Mouse (Mus musculus): Measurements from ENCODE around the gene Mbnl2.

The Mbnl2 gene

GRCm38 (mm10) chr14:120276343-120277080 lies 1.0 kb downstream of the Mbnl2 start:
- no peak for DNase-seq

- DNase-seq: no peak
These were observed 1.7 kb downstream of the Mbnl2 start for GRCm38 (mm10) chr14:120277081-120277656.

GRCm38 (mm10) chr14:120278290-120279244 lies 3.1 kb downstream of the Mbnl2 start:
- peak; percentile 36 for DNase-seq

DNA sequence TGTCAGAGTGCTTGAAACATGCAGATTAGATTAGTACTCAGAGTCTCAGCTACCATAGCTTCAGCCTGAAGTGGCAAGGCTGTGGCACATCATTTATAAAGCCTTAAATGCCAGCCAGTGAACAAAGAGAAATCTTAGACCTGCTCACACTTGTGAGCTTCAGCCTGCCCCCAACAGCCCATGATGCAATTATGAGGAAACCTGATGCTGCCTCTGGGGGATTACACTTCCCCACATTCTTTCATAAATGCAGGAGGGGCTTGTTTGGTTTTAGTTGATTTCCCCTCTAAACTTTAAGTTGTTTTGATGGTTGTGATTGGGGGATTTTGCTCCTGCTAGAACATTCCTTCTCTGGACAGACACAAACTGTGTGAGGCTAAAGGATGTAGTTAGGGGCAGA lies 4.7 kb downstream of the Mbnl2 start:
- DNase-seq: no peak

GRCm38 (mm10) chr14:120283787-120284186 lies 8.3 kb downstream of the Mbnl2 start:
- no peak for DNase-seq

GRCm38 (mm10) chr14:120284504-120284903 lies 9.0 kb downstream of the Mbnl2 start:
- no peak for DNase-seq

DNA sequence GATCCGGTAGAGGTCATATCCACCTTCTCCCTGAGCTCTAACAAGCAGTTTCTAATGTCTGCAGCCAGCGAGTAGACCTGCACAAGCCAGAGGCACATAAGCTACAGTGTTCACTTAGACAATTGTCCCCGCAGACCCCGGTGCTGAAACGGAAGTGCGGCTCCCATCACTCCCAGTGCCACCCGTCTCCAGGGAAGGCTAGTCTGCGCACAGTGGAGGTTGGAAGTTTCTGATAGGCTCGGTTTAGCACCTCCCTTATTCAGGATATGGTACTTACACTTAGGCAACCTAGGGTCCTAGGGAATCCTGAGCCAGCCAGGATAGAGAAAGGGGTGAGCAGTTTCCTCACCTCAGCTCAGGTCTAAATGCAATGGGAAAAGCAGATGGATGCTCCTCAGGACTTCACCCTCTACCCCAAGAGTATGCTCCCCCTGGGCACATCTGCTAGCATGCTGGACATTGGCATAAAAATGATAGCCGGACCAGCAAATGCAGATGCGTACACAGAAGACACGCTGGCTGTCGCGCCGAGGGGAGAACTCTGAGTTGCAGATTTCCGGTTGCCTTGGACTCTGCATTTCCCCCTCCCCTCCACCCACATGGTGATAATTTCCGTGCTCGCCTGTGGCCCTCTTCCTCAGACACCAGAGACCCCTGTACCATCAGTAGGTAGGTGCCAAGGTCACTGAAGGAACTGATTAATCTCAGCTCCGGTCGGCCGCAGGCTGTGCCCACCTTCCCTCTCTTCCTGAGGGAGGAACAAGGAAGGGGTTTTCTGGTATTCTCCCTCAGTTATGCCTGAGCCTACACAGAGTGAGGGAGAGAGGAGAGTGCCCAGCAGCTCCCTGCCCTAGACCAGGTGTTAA lies 11.9 kb downstream of the Mbnl2 start:
- no peak for DNase-seq

- no peak for DNase-seq
These were observed 12.5 kb downstream of the Mbnl2 start for GRCm38 (mm10) chr14:120287987-120288275.

DNA sequence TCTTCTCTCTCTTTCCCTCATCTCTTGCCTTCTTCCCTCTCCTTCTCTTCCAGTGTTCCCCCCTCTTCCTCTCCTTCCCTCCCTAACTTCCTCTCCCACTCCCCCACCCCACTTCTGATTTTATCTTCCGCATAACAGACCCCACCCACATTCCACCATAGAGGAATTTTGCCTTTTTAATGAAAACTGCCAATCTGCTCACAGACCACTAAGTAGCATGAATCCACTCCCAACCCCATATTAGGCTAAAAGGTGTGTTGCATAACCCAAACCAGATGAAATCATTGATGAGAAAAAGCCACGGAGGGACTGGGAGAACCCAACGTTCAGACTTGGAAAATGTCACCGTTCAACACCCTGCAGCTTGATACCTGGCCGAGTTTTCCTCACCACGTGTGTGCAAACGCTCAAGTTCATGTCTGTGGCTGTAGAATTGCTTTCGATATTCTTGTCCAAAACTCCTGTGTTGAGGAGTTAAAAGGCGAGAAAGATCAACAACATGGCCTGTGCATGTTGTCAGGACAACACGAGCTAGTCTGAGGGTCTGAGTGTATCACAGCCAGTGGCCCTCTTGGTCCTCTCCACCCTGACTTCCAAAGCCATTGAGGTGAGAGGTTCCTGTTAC lies 13.0 kb downstream of the Mbnl2 start:
- no peak for DNase-seq

DNA sequence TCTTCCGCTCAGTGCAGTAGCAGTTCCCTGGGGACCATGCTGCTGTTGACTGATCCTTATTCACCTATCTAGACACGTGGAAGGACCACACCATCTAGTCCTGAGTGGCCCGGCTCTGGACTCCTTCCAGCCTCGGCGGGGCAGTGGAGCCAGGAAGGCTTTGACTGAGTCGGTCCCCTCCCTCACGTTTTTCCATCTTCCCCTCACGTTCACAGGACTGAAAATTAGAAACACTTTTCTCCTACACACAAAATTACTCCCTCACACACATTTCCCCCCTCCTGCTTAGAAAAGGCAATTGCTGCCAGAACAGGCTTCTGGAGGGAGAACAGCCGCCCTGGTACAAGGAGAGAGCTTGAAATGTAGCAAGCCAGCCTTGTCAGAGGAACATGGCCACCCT lies 13.6 kb downstream of the Mbnl2 start:
- no peak for DNase-seq

- no peak for DNase-seq
These were observed 14.1 kb downstream of the Mbnl2 start for GRCm38 (mm10) chr14:120289528-120289927.

- DNase-seq: no peak
These were observed 15.8 kb downstream of the Mbnl2 start for GRCm38 (mm10) chr14:120291226-120291757.

GRCm38 (mm10) chr14:120292133-120292532 lies 16.7 kb downstream of the Mbnl2 start:
- DNase-seq: no peak

DNA sequence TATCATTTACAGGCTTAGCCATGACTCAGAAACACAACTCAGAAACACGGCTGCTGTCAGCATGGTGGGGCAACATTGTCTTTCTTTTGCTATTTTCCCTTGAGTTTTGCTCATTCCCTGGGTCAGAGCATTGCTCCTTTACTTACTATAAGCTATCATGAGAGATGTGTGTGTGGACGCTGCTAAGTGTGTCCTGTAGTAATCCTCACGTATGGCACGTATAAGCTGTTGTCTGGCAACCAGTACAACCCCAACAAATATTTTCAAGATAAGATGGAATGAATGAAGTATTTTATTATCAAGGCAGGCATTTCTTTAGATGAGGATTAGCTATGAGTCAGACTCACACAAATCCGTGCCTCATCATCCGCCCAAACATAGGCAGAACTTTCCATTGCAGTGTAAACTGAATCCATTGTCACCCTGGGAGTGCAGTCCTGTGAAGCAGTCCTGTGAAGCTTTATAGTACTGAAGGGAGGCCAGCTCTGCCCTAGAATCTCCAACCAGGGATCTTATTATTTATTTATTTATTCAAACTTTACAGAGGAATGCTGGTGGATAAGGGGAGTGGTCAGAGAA lies 17.2 kb downstream of the Mbnl2 start:
- DNase-seq: no peak

DNA sequence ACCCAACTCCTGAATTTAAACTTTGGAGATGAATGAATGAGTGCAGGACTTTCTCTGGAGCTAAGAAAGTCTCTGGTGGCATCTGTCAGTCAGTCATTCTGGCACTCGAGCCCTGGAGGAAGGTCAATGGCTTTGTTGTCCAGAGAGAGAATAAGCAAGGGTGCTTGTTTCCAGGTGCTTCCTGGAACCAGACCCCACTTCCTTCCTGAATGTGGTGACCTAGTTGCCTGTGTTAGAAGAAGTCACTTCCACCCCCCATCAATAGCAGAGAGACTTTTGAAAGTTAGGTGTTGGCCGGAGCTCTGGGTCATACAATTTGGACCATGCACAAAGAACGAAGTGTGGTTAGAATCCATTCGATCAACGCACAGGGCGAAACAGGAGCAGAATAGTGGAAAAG lies 19.0 kb downstream of the Mbnl2 start:
- DNase-seq: no peak

DNA sequence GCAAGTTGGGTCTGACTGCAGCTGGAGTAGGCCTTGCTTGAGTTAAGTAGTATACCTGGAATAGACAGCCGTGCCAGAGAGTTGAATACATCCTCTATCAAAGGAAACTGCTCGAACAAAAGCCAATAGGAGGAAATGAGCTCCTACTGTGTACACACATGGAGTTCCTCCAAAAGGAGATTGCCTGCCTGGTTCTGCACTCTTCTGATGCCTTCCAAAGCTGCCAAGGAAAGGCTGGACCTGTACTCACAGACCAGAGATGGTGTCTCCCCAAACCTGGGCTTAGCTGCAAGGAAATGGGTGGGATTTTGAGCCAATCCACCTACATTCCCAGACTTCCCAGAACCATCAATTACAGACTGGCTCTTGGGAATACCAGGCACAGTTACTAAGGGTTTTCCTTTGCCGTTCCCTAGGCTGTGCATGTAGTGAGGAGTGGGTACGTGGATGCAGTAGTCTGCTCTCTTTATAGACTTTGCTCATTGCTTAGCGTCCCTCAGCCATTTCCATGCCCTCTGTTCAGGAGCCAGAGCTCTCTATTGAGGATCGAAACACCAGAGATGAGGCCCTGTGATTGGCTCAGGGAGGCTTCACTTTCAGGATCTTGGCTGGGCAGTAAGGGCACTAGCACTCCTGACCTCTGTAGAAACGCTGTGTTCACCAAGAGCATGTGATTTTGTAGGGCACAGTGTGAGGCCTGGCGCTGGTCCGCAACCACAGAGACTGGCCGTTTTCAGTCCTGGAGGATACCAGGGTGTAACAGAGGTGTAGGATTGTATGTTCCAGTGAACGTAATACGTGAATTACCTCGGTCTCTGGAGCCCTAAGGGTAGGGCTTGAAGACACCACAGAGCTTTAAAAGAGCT lies 20.1 kb downstream of the Mbnl2 start:
- no peak for DNase-seq

DNA sequence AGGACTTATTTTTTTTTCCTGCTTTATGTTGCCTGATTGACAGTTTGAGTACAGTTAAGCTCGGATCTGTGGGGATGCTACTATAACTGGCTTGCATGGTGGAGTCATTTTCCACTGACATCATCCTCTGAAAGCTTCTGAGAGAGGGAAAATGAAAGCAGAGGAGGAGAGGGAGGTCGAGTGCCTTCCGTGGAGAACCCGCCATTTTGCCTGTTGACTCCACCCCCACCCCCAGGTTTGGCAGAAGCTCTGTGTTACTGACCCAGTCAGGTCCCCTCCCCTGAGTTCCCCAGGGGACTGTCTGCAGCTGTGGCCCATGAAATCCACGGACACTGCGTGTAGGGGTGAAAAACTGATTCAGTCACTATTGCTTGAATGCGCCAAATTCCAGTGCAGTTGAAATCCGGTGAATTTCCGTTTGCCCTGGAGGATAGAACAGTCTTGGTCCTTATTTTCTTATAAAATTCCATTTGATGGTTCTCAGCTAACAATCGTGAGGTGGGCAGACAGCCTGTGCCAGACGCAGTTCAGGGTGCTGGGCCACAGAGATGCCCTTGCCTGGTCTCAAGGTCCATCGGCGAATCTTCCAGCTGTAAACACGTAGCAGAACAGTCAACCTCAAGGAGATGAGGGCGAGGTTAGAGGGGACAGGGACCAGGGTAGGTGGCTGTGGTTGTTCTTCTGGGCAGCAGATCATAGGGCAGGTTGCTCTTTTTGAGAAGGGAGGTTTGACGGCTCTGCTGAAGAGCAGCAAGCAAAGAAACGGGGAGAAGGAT lies 20.9 kb downstream of the Mbnl2 start:
- DNase-seq: no peak

DNA sequence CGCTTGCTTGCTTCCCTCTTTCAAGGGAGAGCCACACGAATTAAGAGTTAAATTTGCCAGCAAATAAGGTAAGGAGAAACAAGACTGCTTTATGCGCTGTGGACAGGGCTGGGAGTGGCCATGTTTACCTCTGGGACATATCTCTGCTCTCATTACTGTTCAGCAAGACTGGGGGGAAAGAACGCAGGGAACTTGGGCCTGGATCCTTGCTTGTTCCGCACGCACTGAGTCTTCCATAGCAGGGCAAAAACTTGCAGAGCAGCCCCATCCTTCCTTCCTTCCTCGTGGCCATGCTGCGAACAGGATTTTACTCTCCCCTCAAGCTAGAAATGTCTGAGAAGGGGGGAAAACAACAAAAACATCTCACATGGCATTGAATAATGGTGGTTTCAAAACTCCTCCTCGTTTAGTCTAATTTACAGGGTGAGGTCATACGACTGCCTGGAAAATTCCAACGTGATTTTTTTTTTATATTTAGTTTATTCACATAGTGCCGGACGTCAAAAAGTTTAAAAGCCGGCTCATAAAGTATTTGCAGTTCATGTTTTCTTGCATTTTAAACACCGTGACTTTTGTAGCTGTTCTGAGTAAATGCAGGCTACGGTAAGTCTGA lies 21.8 kb downstream of the Mbnl2 start:
- DNase-seq: no peak

GRCm38 (mm10) chr14:120297833-120298232 lies 22.4 kb downstream of the Mbnl2 start:
- no peak for DNase-seq

Measured in liver (tissue).